Mouse (Mus musculus): ENCODE measurements around the gene Ccl22. TPM values are rescaled to one million over a fixed set of nuclear protein-coding genes. Genes with fewer than 3 reads are reported as not detected.

Ccl22 gene
- polyA plus RNA-seq, 1 experiment from 2014 or later, result not detected

DNA sequence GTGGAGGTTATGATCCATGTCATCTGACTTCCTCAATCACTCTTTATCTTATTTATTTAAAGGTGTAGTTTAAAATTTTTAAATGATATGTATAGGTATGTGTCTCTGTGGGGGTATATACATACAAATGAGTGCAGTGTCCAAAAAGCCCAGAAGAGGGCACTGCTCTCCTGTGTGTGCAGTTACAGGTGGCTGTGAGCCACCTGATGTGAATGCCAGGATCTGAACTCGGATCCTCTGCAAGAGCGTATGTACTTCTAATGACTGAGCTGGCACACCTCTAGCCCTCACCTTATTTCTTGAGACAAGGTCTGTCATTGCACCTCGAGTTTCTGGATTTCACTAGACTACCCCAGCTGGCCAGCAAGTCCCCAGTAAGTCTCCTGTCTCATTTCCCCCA, 4.8 kb upstream of the Ccl22 start:
- 89% methylated on average over 3 of the region's 3 CpGs for WGBS
- no peak for DNase-seq (ENCODE audit: low spot score)
- Histone ChIP-seq H3K4me1 (replicated peaks) (no peaks in the 10 kb centered on the region), H3K4me3 (no peak overlapping the region), H3K27me3 (ENCODE audit: insufficient read depth, poor library complexity, severe bottlenecking) (no peaks in the 10 kb centered on the region), H3K9me3 (no peaks in the 10 kb centered on the region), H3K27ac (no peak overlapping the region), H3K36me3 (no peaks in the 10 kb centered on the region)

DNA sequence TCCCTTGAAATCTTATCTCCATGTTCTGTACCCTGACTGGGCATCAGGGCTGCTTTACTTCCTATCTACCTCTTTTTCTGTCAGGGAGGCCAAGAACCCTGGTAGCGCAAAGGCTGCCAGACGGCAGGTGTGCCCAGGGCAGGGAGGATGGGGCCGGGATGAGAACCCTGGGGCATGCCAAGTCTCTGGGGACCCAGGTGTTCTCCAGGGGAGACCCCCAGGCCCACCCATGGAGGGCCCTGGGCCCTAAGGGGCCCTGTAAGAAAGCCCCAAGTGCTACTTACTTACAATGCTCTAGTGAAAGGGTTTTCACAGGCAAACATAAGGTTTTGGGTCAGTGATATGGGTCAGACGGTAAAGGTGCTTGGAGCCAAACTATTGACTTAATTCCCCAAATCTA, 3.7 kb upstream of the Ccl22 start:
- Histone ChIP-seq H3K27ac (no peak overlapping the region), H3K9me3 (no peaks in the 10 kb centered on the region), H3K36me3 (no peaks in the 10 kb centered on the region), H3K4me1 (replicated peaks) (no peaks in the 10 kb centered on the region), H3K4me3 (no peak overlapping the region), H3K27me3 (ENCODE audit: insufficient read depth, poor library complexity, severe bottlenecking) (no peaks in the 10 kb centered on the region)
- DNase-seq (ENCODE audit: low spot score), result no peak
- WGBS, result 89% methylated on average over 4 of the region's 4 CpGs

- Histone ChIP-seq H3K27ac (no peak overlapping the region), H3K4me3 (no peak overlapping the region), H3K27me3 (ENCODE audit: insufficient read depth, poor library complexity, severe bottlenecking) (no peaks in the 10 kb centered on the region), H3K9me3 (no peaks in the 10 kb centered on the region), H3K4me1 (replicated peaks) (no peaks in the 10 kb centered on the region), H3K36me3 (no peaks in the 10 kb centered on the region)
- no peak for DNase-seq (ENCODE audit: low spot score)
- whole genome bisulfite sequencing, result 88% methylated on average over 5 of the region's 5 CpGs
Observed at GRCm38 (mm10) chr8:94744484-94744883, 906 bp upstream of the Ccl22 start.

- 80% methylated on average over 9 of the region's 9 CpGs for WGBS
- Histone ChIP-seq H3K36me3 (no peaks in the 10 kb centered on the region), H3K9me3 (no peaks in the 10 kb centered on the region), H3K27me3 (ENCODE audit: insufficient read depth, poor library complexity, severe bottlenecking) (no peaks in the 10 kb centered on the region), H3K4me3 (no peak overlapping the region), H3K27ac (no peak overlapping the region), H3K4me1 (replicated peaks) (no peaks in the 10 kb centered on the region)
- DNase-seq (ENCODE audit: low spot score), result no peak
Observed at GRCm38 (mm10) chr8:94744972-94745371, 418 bp upstream of the Ccl22 start.

DNA sequence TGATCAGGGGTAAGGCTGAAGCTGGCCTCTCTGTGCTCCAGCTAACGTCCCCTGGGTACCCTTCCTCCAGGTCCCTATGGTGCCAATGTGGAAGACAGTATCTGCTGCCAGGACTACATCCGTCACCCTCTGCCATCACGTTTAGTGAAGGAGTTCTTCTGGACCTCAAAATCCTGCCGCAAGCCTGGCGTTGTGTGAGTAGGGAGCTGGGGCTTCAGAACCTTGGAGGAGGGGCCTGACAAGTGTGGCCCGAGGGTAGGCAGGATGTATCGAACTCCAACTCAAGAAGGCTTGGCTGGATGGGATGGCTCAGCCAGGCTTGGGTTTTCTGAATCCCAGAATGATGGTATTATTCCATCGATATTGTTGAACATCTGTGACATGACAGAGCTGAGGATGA, 1.4 kb downstream of the Ccl22 start:
- no peaks in the 10 kb centered on the region for H3K4me1 ChIP-seq (replicated peaks)
- no peak overlapping the region for H3K4me3 ChIP-seq
- H3K27ac ChIP-seq, result no peak overlapping the region
- no peaks in the 10 kb centered on the region for H3K9me3 ChIP-seq
- H3K27me3 ChIP-seq (ENCODE audit: insufficient read depth, poor library complexity, severe bottlenecking), result no peaks in the 10 kb centered on the region
- DNase-seq (ENCODE audit: low spot score), result no peak
- 84% methylated on average over 8 of the region's 8 CpGs for WGBS
- no peaks in the 10 kb centered on the region for H3K36me3 ChIP-seq

DNA sequence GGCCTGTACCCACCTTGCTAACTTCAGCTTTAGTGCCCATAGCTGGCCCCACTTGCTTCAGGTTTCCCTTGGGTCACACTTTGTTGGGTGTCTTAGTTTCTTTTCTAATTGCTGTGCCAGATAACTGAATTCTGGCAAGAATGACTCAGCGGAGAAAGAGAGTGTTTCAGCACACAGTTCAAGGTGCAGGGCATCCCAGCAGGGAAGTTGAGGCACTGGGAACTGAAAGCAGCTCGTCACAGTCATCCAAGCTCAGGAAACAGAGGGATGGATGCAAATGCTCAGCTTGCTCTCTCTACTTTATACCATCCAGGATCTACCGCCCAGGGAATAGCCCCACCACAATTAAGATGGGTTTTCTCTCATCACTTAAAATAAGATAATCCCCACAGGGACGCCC, 3.0 kb downstream of the Ccl22 start:
- no peaks in the 10 kb centered on the region for H3K36me3 ChIP-seq
- no peak for DNase-seq (ENCODE audit: low spot score)
- H3K4me1 ChIP-seq (replicated peaks), result no peaks in the 10 kb centered on the region
- WGBS, result 67% methylated on average over 4 of the region's 4 CpGs
- no peak overlapping the region for H3K4me3 ChIP-seq
- no peaks in the 10 kb centered on the region for H3K27me3 ChIP-seq (ENCODE audit: insufficient read depth, poor library complexity, severe bottlenecking)
- H3K27ac ChIP-seq, result no peak overlapping the region
- H3K9me3 ChIP-seq, result no peaks in the 10 kb centered on the region

- H3K36me3 ChIP-seq, result no peaks in the 10 kb centered on the region
- DNase-seq (ENCODE audit: low spot score), result no peak
- H3K9me3 ChIP-seq, result no peaks in the 10 kb centered on the region
- no peak overlapping the region for H3K27ac ChIP-seq
- no peaks in the 10 kb centered on the region for H3K4me1 ChIP-seq (replicated peaks)
- H3K27me3 ChIP-seq (ENCODE audit: insufficient read depth, poor library complexity, severe bottlenecking), result no peaks in the 10 kb centered on the region
- no peak overlapping the region for H3K4me3 ChIP-seq
- 82% methylated on average over 3 of the region's 3 CpGs for WGBS
Observed at GRCm38 (mm10) chr8:94749942-94750341, 4.6 kb downstream of the Ccl22 start.

DNA sequence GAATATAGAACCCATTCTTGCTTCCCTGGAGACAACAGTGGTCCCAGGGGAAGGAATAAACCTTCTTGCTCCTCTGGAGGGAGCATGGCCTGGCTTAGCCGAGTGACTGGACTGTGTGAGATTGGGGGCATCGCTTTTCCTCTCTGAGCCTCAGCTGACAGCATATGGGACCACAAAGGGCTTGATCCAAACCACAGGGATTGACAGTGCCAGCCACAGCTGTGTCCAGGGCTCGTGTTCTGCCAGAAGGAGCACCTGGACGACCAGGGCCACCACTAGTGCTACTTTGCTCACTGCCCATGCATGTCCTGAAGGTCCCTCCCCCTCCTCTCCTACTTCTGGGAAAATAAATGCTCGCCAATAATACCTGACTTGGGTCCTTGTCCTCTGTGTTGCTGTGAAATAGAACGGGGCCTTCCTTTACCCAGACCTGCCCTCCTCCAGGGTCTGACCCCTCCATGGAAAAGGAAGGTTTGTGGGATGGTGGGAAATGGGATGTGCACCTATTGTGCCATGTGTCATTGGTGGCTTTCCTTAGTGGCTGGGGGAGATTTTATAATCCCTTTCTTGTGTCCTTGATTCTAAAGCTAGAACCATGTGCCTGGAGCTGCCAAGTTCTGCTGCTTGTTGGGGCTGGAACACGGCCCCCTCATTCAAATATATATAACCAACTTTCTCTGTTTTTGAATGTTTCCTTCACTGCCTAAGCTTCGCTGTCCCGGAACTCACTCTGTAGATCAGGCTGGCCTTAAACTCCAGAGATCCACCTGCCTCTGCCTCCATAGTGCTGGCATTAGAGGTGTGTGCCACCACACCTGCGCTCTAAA, 5.8 kb downstream of the Ccl22 start:
- 83% methylated on average over 10 of the region's 10 CpGs for WGBS
- Histone ChIP-seq H3K4me3 (no peak overlapping the region), H3K27ac (no peak overlapping the region), H3K9me3 (no peaks in the 10 kb centered on the region), H3K36me3 (no peaks in the 10 kb centered on the region), H3K4me1 (replicated peaks) (no peaks in the 10 kb centered on the region), H3K27me3 (ENCODE audit: insufficient read depth, poor library complexity, severe bottlenecking) (no peaks in the 10 kb centered on the region)
- DNase-seq (ENCODE audit: low spot score), result no peak

DNA sequence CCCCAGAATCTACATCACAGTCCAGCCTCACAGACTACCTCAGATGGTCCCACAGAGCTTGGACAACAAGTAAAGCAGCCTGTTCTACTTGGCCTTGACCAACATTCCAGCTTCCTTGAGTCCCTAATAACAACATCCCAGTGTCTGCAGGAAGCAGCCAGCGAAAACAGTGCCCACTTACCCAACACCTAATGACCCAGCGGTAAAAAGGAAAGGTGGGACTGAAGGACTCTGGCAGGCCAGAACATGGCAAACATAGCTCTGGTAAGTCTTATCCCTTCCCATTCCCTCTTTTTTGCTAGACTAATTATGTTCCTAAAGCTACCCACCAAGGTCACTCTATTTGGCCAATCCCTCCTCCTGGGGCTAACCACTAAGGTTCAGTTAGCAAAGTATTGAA, 8.6 kb downstream of the Ccl22 start:
- Histone ChIP-seq H3K27me3 (ENCODE audit: insufficient read depth, poor library complexity, severe bottlenecking) (no peaks in the 10 kb centered on the region), H3K4me3 (no peak overlapping the region), H3K36me3 (no peaks in the 10 kb centered on the region), H3K9me3 (no peaks in the 10 kb centered on the region), H3K27ac (no peak overlapping the region), H3K4me1 (replicated peaks) (no peaks in the 10 kb centered on the region)
- 86% methylated on average over 2 of the region's 2 CpGs for WGBS
- DNase-seq (ENCODE audit: low spot score), result no peak

DNA sequence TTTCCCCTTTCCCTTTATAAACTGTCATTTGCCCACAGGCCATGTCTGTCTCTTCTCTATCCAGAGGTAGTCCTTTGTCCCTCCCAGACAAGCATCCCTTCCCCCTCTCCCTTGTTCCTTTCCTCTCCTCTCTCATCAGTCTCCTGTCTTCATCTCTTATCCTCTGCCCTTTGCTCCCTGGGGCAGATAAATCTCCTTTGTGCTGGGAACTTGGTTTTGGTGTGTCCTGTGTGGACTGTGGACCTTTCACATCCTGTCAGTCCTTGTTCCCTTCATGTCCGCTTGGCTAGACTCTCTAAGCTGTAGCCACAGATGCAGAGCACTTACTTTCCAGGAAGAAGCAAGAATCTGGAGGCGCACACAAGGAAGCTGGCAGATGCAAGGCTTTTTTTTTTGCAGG, 9.1 kb downstream of the Ccl22 start:
- Histone ChIP-seq H3K4me3 (no peak overlapping the region), H3K9me3 (no peaks in the 10 kb centered on the region), H3K36me3 (no peaks in the 10 kb centered on the region), H3K27me3 (ENCODE audit: insufficient read depth, poor library complexity, severe bottlenecking) (no peaks in the 10 kb centered on the region), H3K27ac (no peak overlapping the region), H3K4me1 (replicated peaks) (no peaks in the 10 kb centered on the region)
- no peak for DNase-seq (ENCODE audit: low spot score)
- WGBS, result 69% methylated on average over 2 of the region's 2 CpGs

GRCm38 (mm10) chr8:94767035-94767434, 21.6 kb downstream of the Ccl22 start:
- DNase-seq (ENCODE audit: low spot score), result no peak
- Histone ChIP-seq H3K9me3 (no peaks in the 10 kb centered on the region), H3K4me1 (replicated peaks) (peaks cover 13% of the 10 kb centered on the region), H3K27me3 (ENCODE audit: insufficient read depth, poor library complexity, severe bottlenecking) (peaks cover 30% of the 10 kb centered on the region), H3K4me3 (no peak overlapping the region), H3K27ac (no peak overlapping the region), H3K36me3 (no peaks in the 10 kb centered on the region)
- WGBS, result 81% methylated on average over 9 of the region's 9 CpGs

DNA sequence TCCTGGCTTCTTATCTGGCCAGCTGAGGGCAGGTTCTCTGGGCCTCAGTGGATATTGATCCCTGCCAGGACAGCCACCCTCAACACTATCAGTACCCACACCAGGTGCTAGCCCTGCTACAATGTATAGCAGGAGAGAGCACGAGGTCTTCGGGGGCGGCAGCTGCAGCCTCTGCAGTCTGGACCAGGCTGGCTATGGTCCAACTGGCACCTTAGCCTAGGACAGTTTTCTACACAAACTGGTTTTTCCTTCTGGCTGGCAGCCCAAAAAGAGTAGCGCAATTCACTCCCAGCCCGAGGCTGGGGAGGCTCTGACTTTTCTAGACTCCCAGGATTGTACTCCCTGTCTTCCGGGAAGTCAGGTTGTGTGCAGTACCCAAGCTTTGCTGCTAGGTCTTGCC, 25.6 kb downstream of the Ccl22 start:
- Histone ChIP-seq H3K27ac (peak overlapping the region; percentile 88; the same call in 1 of the 2 replicates), H3K9me3 (no peaks in the 10 kb centered on the region), H3K27me3 (ENCODE audit: insufficient read depth, poor library complexity, severe bottlenecking) (peaks cover 63% of the 10 kb centered on the region), H3K36me3 (no peaks in the 10 kb centered on the region), H3K4me1 (replicated peaks) (peaks cover 34% of the 10 kb centered on the region), H3K4me3 (no peak overlapping the region)
- DNase-seq (ENCODE audit: low spot score), result no peak
- WGBS, result 71% methylated on average over 6 of the region's 6 CpGs

GRCm38 (mm10) chr8:94771941-94772670, 26.7 kb downstream of the Ccl22 start, which contains the start of gene Cx3cl1:
Gene Cx3cl1 (plus strand): TSS chr8:94772009.
- Histone ChIP-seq H3K27ac (peak within 1 kb of the TSS; percentile 88), H3K9me3 (no peaks in the 10 kb centered on the region), H3K4me1 (replicated peaks) (peaks cover 34% of the 10 kb centered on the region), H3K36me3 (no peaks in the 10 kb centered on the region), H3K4me3 (peak within 1 kb of the TSS; percentile 69), H3K27me3 (ENCODE audit: insufficient read depth, poor library complexity, severe bottlenecking) (peaks cover 68% of the 10 kb centered on the region)
- WGBS, result under 1% methylated on average over 38 of the region's 38 CpGs
- DNase-seq (ENCODE audit: low spot score), result peak; percentile 85
